Mouse (Mus musculus) embryonic fibroblast, embryonic 13.5 days (primary cell): ENCODE data around the gene Prox1.

Experiments used
- CTCF ChIP-seq: IDR thresholded peaks from 2 replicates; pipeline ENCODE4 v1.5.1; 2011; ENCODE audit warnings: mild to moderate bottlenecking, control low read depth, low read length, moderate library complexity, borderline replicate concordance; ENCODE audit not compliant: insufficient read depth
- POLR2A ChIP-seq: IDR thresholded peaks from 2 replicates; pipeline ENCODE4 v1.6.1; 2011; ENCODE audit warnings: low read depth, mild to moderate bottlenecking, control low read depth, low read length, moderate library complexity

- TF ChIP-seq POLR2A (no peak), CTCF (no peak)
Measured at GRCm38 (mm10) chr1:190123404-190123803, 47.1 kb downstream of the Prox1 start.
